28 mouse cellular contexts compared by ENCODE assay signal in genomic region chr8:113341306-113341705, GRCm38 (mm10).
DNase-seq lines count a peak whose midpoint lies in the region; ATAC-seq and TF ChIP-seq lines count a peak whose summit lies in the region.
"Had no signal": no experiment of that assay in that cellular context is flagged by ENCODE, and none has a peak within 500 bp of the region (broad histone marks: within the 10 kb centered on the region; RNA-seq: fewer than 3 reads in every experiment).

No protein-coding gene starts in this region.

- 29% methylated on average over 10 of the region's 10 CpGs for WGBS in kidney, adult 2 months
- 76% methylated on average over 10 of the region's 10 CpGs for WGBS in olfactory bulb, adult 2 months
- 67% methylated on average over 10 of the region's 10 CpGs for WGBS in intestine, postnatal 0 days

- TF ChIP-seq POLR2A in kidney, adult 2 months (IDR thresholded peaks at IDR 0.05; ENCODE audit: low read depth, low read length) = no peak
- TF ChIP-seq POLR2A in olfactory bulb, adult 2 months (IDR thresholded peaks at IDR 0.05; ENCODE audit: insufficient read depth, low read depth, low read length) = no peak

- no peaks in the 10 kb centered on the region for H3K4me1 ChIP-seq in kidney, adult 2 months (ENCODE audit: control insufficient read depth, insufficient read depth, low read length)
- H3K4me1 ChIP-seq in olfactory bulb, adult 2 months (ENCODE audit: control insufficient read depth, insufficient read depth, low read length) = peaks cover 4% of the 10 kb centered on the region; the same call in 1 of the 2 replicates
- H3K4me1 ChIP-seq in intestine, postnatal 0 days (replicated peaks; ENCODE audit: control insufficient read depth, insufficient read depth, low read length) = no peaks in the 10 kb centered on the region
- H3K4me1 ChIP-seq: embryonic facial prominence, embryonic 12.5 days had no signal

- DNase-seq in kidney, adult 2 months = peak; percentile 17
- DNase-seq in kidney, postnatal 10 days = no peak
- peak; percentile 11 for DNase-seq in adrenal gland, postnatal 14 days
- DNase-seq in embryo, embryonic 10 days (ENCODE audit: low spot score) = peak; percentile 67
- DNase-seq in ovary, adult 18-20 months (ENCODE audit: low spot score) = no peak
- DNase-seq: B cell, adult 2 months; cerebellum, adult 11-12 months; cerebellum, adult 9-11 months; gastrocnemius, postnatal 14 days; heart, adult 11 months; heart, postnatal 36 days; kidney, adult 18-20 months; kidney, postnatal 4 days; liver; lung, adult 2 months; lung, postnatal 10 days; midbrain, embryonic 14.5 days; right cerebral cortex, postnatal 25 days; spleen, adult 18-20 months; thymus, postnatal 36 days had no signal

- H3K9me3 ChIP-seq in intestine, postnatal 0 days (ENCODE audit: control insufficient read depth) = no peaks in the 10 kb centered on the region
- H3K9me3 ChIP-seq: embryonic facial prominence, embryonic 12.5 days had no signal

- no peak overlapping the region for H3K27ac ChIP-seq in kidney, adult 2 months (ENCODE audit: insufficient read depth, low read depth, low read length)
- peak overlapping the region; percentile 89 for H3K27ac ChIP-seq in olfactory bulb, adult 2 months (ENCODE audit: insufficient read depth, low read depth, low read length)
- no peak overlapping the region for H3K27ac ChIP-seq in intestine, postnatal 0 days (ENCODE audit: low read depth, low read length)
- H3K27ac ChIP-seq: embryonic facial prominence, embryonic 12.5 days; hindbrain, embryonic 14.5 days; liver, embryonic 14.5 days; macrophage had no signal

- H3K4me2 ChIP-seq in intestine, postnatal 0 days (replicated peaks; ENCODE audit: low read depth) = no peak overlapping the region
- H3K4me2 ChIP-seq: embryonic facial prominence, embryonic 12.5 days; heart, embryonic 11.5 days; hindbrain, embryonic 14.5 days had no signal

- no peak for TF ChIP-seq CTCF in kidney, adult 2 months (conservative IDR thresholded peaks at IDR 0.05; ENCODE audit: insufficient read depth, insufficient read length, low read depth, low read length)
- no peak for TF ChIP-seq CTCF in olfactory bulb, adult 2 months (IDR thresholded peaks at IDR 0.05; ENCODE audit: insufficient read depth, low read depth, low read length)
- TF ChIP-seq CTCF in intestine, postnatal 0 days (IDR thresholded peaks at IDR 0.05; ENCODE audit: low read depth) = no peak

- no peak for ATAC-seq in intestine, postnatal 0 days
- ATAC-seq: forebrain, embryonic 14.5 days had no signal

- no peak overlapping the region for H3K4me3 ChIP-seq in kidney, adult 2 months (ENCODE audit: insufficient read depth, low read depth, low read length)
- H3K4me3 ChIP-seq in olfactory bulb, adult 2 months (ENCODE audit: insufficient read depth, low read depth, low read length) = no peak overlapping the region
- H3K4me3 ChIP-seq in intestine, postnatal 0 days (ENCODE audit: low read depth, low read length) = no peak overlapping the region
- H3K4me3 ChIP-seq: embryonic facial prominence, embryonic 12.5 days had no signal

- no peaks in the 10 kb centered on the region for H3K27me3 ChIP-seq in kidney, adult 2 months (replicated peaks; ENCODE audit: control insufficient read depth, insufficient read depth, low read length)
- H3K27me3 ChIP-seq in intestine, postnatal 0 days (replicated peaks; ENCODE audit: control insufficient read depth, insufficient read depth, low read length) = no peaks in the 10 kb centered on the region
- H3K27me3 ChIP-seq: embryonic facial prominence, embryonic 12.5 days had no signal

- H3K9ac ChIP-seq in intestine, postnatal 0 days (ENCODE audit: low read depth, low read length) = no peak overlapping the region
- H3K9ac ChIP-seq: embryonic facial prominence, embryonic 12.5 days; hindbrain, embryonic 14.5 days; liver, embryonic 14.5 days had no signal

- H3K36me3 ChIP-seq in kidney, adult 2 months (ENCODE audit: control insufficient read depth, insufficient read depth, low read length) = no peaks in the 10 kb centered on the region
- H3K36me3 ChIP-seq in intestine, postnatal 0 days (ENCODE audit: control insufficient read depth, insufficient read depth) = no peaks in the 10 kb centered on the region
- H3K36me3 ChIP-seq: embryonic facial prominence, embryonic 12.5 days had no signal

Comparison
In these comparisons a context has a peak if more than half of its experiments do, and no peak if none do; other contexts are left out.
1. DNase-seq: peak in kidney, adult 2 months (single experiment), adrenal gland, postnatal 14 days (single experiment) and embryo, embryonic 10 days (single experiment); none in kidney, postnatal 10 days (single experiment) and ovary, adult 18-20 months (single experiment).